ENCODE assay signal across 16 mouse cellular contexts in the genomic region with DNA sequence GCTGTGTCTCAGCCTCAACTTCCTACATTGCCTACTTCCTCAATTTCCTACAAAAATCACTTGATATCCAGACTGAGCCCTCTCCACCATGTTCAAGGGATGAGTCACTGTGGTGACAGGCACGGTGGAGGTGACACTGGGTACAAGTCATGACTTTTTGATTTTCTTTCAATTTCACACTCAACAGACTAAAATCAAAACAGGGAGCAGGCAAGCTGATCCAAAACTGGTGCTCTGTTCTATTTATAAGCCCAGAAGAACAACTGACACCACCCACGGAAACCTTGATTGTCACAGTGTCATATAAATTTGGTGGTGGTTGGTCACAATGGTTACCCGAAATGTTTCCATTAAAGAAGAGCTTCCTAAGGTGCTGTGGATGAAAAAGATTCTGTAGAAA.
"Had no signal": no experiment of that assay in that cellular context is flagged by ENCODE, and none has a peak within 500 bp of the region (broad histone marks: within the 10 kb centered on the region; RNA-seq: fewer than 3 reads in every experiment).

No protein-coding gene starts in this region.

- H3K4me2 ChIP-seq: limb, embryonic 15.5 days; liver, embryonic 12.5 days; lung, embryonic 15.5 days; midbrain, embryonic 11.5 days; midbrain, embryonic 15.5 days; neural tube, embryonic 13.5 days had no signal

- H3K4me1 ChIP-seq: limb, embryonic 15.5 days; liver, embryonic 12.5 days; megakaryocyte, embryonic 14.5 days; midbrain, embryonic 15.5 days; neural tube, embryonic 13.5 days had no signal

- H3K4me3 ChIP-seq: limb, embryonic 15.5 days; liver, embryonic 12.5 days; lung, embryonic 15.5 days; megakaryocyte, embryonic 14.5 days; midbrain, embryonic 15.5 days; neural tube, embryonic 13.5 days had no signal

- H3K27me3 ChIP-seq: limb, embryonic 15.5 days; liver, embryonic 12.5 days; lung, embryonic 15.5 days; megakaryocyte, embryonic 14.5 days; midbrain, embryonic 15.5 days; neural tube, embryonic 13.5 days had no signal

- H3K36me3 ChIP-seq: limb, embryonic 15.5 days; liver, embryonic 12.5 days; lung, embryonic 15.5 days; midbrain, embryonic 15.5 days; neural tube, embryonic 13.5 days had no signal

- H3K9ac ChIP-seq: limb, embryonic 15.5 days; liver, embryonic 12.5 days; lung, embryonic 15.5 days; midbrain, embryonic 15.5 days; neural tube, embryonic 13.5 days had no signal

- H3K27ac ChIP-seq: kidney, postnatal 0 days; limb, embryonic 15.5 days; liver, embryonic 12.5 days; lung, embryonic 15.5 days; macrophage; midbrain, embryonic 15.5 days; neural tube, embryonic 13.5 days had no signal

- DNase-seq: kidney, adult 8-10 months; kidney, postnatal 36 days; lung, postnatal 14 days; spleen, adult 18-20 months; thymus, adult 2 months; thymus, postnatal 25 days had no signal

- ATAC-seq: intestine, postnatal 0 days; liver, embryonic 12.5 days; midbrain, embryonic 15.5 days had no signal

- H3K9me3 ChIP-seq: limb, embryonic 15.5 days; liver, embryonic 12.5 days; lung, embryonic 15.5 days; megakaryocyte, embryonic 14.5 days; midbrain, embryonic 15.5 days; neural tube, embryonic 13.5 days had no signal
